Mouse (Mus musculus) brain, embryonic 14.5 days (tissue): ENCODE results near the gene Aven. TPM values are rescaled to one million over a fixed set of nuclear protein-coding genes. Genes with fewer than 3 reads are reported as not detected.

Source experiments
- DNase-seq: peaks from one replicate; pipeline ENCODE4 v3.0.0-alpha.2; 2011; ENCODE audit warnings: low read depth
- CTCF ChIP-seq: fragments of 200-500 bp; IDR thresholded peaks from 2 replicates; pipeline ENCODE4 v1.5.1; 2012; ENCODE audit warnings: inconsistent platforms, mild to moderate bottlenecking, moderate library complexity, borderline replicate concordance; ENCODE audit not compliant: insufficient read depth, insufficient read length; ENCODE audit errors: extremely low read depth
- POLR2A ChIP-seq: fragments of 200-500 bp; IDR thresholded peaks from 2 replicates; pipeline ENCODE4 v1.6.1; 2012; ENCODE audit warnings: mild to moderate bottlenecking, inconsistent platforms, borderline replicate concordance; ENCODE audit not compliant: poor library complexity, insufficient read depth, insufficient read length, severe bottlenecking; ENCODE audit errors: extremely low read depth
- polyA plus RNA-seq: library from polyadenylated mRNA; depleted of rRNA; stranded (reverse); fragments of >200 nt; gene quantifications from 2 replicates; pipeline ENCODE4 v1.2.3, GENCODE M21; 2012; rRNA removed

Gene Aven
- polyA plus RNA-seq, 1 experiment: 7.2 TPM

DNA sequence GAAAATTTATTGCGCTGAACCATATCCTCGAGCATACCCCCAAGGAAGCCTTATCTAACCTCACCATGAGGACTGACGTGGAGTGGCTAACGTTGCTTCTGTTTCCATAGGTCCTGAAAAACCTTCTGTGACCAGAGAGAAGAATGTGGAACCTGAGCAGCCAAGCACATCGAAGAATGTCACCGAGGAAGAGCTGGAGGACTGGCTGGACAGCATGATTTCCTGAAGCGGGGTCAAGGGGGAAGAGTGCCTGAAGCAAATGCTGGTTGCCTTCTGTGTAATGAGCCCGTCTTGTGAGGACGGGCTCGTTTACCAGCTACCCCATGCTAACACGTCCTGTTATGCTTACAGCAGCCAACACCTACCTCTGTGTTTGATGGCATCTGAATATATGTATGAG lies 137.9 kb downstream of the Aven start:
- no peak for TF ChIP-seq CTCF
- TF ChIP-seq POLR2A: no peak
- no peak for DNase-seq

DNA sequence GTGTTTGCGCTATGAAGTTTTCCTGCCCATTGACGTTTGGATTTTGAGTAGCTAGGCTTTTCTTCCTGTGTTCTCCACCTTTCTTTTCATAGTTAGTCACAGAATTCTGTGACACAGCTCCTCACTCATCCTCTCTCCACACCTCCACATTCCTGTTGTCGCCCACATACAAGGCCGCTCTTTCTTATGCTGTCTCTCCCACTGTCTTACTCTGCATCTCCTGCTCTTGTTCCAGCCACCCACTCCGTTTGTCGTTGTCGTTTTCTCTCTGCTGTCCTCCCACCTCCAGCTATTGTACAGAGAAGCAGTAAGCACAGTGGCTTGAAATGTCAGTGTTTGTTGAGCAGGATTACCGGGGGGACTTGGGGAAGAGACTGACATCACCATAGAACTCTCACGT lies 139.8 kb downstream of the Aven start:
- TF ChIP-seq CTCF: no peak
- no peak for TF ChIP-seq POLR2A
- DNase-seq: no peak

DNA sequence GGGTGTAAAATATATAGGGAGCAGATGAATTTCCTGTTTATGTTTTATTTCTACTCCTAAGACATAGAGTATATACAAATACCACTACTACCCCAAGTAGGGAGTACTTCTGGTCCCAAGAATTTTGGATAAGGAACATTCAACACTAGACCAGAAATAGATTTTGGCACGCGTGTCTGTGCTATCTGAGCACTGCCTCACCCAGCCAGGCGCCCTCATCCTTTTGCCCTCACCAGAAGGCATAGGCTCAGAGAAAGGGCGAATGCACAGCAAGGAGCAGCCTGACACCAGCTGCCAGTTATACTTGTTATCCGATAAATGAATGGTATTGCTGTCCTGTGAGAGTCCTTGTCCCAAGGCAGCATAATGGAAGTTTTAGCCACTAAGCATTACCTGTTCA lies 144.4 kb downstream of the Aven start:
- DNase-seq: no peak
- no peak for TF ChIP-seq POLR2A
- no peak for TF ChIP-seq CTCF

DNA sequence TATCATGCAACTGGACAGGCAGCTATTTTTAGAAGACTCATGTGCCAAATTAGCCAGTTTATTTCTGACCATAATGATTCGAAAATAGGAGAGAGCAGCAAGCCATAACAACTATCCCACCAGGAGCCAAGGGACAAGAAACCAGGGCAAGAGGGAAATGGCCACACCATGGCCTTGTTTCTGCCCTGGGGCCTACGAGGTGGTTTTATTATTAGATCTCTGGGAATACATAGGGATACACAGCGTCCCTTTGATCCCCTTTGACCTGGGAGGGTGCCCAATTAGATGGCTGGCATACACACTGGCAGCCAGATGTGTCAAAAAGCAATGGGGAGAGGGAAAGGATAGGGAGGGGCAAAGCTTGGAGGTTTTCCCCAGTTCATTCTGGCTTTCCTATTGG lies 161.1 kb downstream of the Aven start:
- DNase-seq: no peak
- TF ChIP-seq CTCF (no peak), POLR2A (no peak)

DNA sequence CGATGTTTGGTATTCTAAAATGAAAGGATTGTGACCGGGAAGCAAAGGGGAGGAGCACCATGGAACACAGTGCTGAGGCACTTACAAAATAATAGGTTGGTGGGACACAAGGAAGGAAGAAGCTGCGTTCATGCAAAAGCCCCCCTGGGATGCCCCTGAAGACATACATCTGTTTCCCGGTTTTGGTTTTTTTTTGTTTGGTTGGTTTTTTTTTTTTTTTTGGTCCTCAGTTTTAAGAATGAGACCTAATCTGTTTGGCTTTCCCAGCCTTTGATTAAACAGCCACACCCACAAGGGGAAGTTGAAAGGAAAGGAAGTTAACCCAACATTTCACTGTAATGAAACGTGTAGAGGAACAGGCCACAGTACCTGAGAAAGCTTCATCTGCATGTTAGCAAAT lies 163.4 kb downstream of the Aven start:
- DNase-seq: no peak
- no peak for TF ChIP-seq POLR2A
- no peak for TF ChIP-seq CTCF

DNA sequence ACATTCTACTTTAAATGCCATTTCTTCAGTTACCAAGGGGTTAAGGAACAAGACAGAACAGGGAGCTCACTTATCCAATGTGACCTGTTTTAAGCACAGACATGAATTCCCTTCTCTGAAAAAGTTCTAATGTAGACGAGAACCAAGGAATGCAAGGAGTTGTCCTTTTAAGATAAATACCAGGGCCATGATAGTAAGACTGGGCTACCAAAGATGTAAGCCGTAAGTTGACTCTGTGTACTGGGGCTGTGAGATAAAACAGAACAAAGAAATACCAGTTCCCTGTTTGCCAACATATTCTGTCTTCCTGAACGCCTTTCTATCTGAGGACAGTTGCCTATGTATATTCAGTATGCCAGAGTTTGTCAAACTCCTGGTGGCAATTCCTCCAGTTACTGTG lies 176.7 kb downstream of the Aven start:
- TF ChIP-seq POLR2A (no peak), CTCF (no peak)
- no peak for DNase-seq

DNA sequence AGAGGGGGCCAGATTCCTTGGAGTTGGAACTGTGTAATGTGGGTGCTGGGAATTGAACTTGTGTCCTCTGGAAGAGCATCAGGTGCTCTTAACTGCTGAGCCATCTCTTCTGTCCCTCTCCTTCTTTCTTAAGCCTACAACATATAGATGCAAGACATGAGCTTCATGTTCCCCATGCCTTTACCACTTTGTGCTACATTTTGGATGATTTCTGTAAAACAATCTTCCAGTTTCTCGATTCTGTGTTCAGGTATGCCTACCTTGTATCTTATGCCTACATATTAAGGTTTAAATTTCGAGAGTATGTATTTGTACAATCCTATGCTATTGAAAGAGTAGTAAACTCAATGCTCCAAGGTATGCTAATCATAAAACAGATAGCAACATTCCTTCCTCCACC lies 183.4 kb downstream of the Aven start:
- TF ChIP-seq CTCF (no peak), POLR2A (no peak)
- DNase-seq: no peak

DNA sequence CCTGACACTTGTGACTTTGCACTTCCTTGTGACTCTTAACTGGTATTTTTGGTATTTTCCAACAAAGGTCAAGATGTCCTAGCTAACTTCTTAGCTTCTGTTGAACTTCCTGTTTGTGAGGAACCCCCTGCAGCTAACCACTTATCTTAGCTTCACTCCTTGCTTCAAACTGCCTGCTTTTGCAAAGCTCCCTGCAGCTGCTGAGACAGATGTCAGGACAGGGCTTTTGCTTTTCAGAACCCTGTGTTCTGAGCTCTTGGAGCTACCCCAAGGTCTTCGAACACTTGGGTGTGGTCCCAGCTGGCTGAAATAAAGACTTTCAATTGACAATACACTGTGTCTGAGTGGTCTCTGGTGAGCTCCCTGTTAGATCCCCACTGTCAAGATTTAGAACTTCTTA lies 184.0 kb downstream of the Aven start:
- DNase-seq: no peak
- TF ChIP-seq CTCF (no peak), POLR2A (no peak)

DNA sequence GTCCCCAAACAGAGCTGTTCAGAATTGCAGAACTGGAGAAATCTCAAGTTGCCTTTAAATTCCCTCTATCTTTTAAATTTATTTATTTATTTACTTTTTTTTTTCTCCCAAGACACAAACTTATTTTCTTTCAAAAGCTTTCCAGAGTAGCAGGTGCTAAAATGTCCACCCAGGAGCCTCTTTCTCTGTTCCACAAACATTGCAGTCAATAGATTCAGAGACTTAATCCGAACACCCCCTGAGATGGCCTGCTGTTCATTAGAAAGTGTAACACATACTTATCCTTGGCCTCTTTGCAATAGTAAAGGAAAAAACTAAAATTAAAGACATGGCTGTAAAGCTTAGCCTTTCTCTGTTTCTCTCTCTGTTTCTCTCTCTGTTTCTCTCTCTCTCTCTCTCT lies 184.5 kb downstream of the Aven start:
- DNase-seq: no peak
- TF ChIP-seq POLR2A (no peak), CTCF (no peak)

DNA sequence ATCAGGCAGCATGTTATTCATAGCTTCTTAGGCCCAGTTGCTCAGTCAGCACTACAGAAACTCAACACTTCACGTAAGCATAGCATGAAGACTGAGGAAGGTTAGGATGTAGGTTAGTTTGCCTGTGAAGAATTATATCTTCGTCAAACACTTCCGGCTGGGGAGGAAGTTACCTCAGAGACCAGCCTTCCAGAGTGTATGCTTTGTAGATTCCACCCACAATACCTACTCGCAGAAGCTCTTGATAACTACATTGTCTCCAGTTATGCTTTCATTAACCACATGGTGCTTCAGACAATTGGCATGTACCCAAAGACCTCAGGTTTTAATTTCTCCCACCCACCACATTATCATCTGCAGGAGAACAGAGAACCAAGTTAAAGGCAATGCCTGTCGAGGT lies 189.1 kb downstream of the Aven start:
- no peak for DNase-seq
- TF ChIP-seq POLR2A: no peak
- TF ChIP-seq CTCF: no peak

Other genes with a start within 250 kb of the Aven start
- gene Nutm1, start 233.7 kb upstream of the Aven start, polyA plus RNA-seq: not detected in 2 replicates
- gene Nop10, start 231.0 kb upstream of the Aven start, polyA plus RNA-seq: 95.9 and 145 TPM in 2 replicates
- 48.3 and 52.9 TPM in 2 replicates for gene Slc12a6, start 227.1 kb upstream of the Aven start, polyA plus RNA-seq
- gene Gm21985, start 226.7 kb upstream of the Aven start, polyA plus RNA-seq: not detected in 2 replicates
- 103 and 105 TPM in 2 replicates for gene Emc4, start 124.9 kb upstream of the Aven start, polyA plus RNA-seq
- gene Katnbl1, start 113.8 kb upstream of the Aven start, polyA plus RNA-seq: 18.2 and 19.4 TPM in 2 replicates
- gene Emc7, start 38.0 kb upstream of the Aven start, polyA plus RNA-seq: 10.0 and 10.2 TPM in 2 replicates
- gene Chrm5, start 12.2 kb upstream of the Aven start, polyA plus RNA-seq: 0.21 and 0.63 TPM in 2 replicates